Mouse (Mus musculus) megakaryocyte, embryonic 14.5 days (primary cell): ENCODE results near the gene Nktr.

Experiments
- FLI1 ChIP-seq: IDR thresholded peaks from 2 replicates; pipeline ENCODE4 v1.6.1; 2012; ENCODE audit warnings: low read length, inconsistent platforms, mixed read lengths
- GATA1 ChIP-seq: IDR thresholded peaks from 3 replicates; pipeline ENCODE4 v1.6.1; 2012; ENCODE audit warnings: mixed read lengths, low read length, inconsistent platforms, borderline replicate concordance

- TF ChIP-seq FLI1: no peak
- no peak for TF ChIP-seq GATA1
Observed at GRCm38 (mm10) chr9:121677476-121677875, 41.5 kb upstream of the Nktr start.
